Mouse (Mus musculus) thymus, postnatal 4 days (tissue): ENCODE measurements around the gene Cfap299.
A peak's percentile ranks its signal among the peaks of the same experiment; 100 is the strongest.
"Not testable (repeated sequence)": the region's sequence is repeated elsewhere in the genome, so short reads cannot be mapped to it uniquely, and the experiment has no call there.

Experiments
- DNase-seq: peaks from one replicate; pipeline ENCODE4 v3.0.0; 2021

Cfap299 gene

GRCm38 (mm10) chr5:98328848-98329624, at the start of gene Cfap299:
TSS of gene Cfap299 (plus strand) at chr5:98329304.
- DNase-seq: peak; percentile 84

GRCm38 (mm10) chr5:98281993-98282392, 47.1 kb upstream of the Cfap299 start:
- DNase-seq: no peak

- DNase-seq: no peak
Observed at GRCm38 (mm10) chr5:98283696-98284478, 45.2 kb upstream of the Cfap299 start.

- DNase-seq: no peak
Observed at GRCm38 (mm10) chr5:98290642-98291041, 38.5 kb upstream of the Cfap299 start.

GRCm38 (mm10) chr5:98292388-98293048, 36.6 kb upstream of the Cfap299 start:
- no peak for DNase-seq

GRCm38 (mm10) chr5:98293049-98293715, 35.9 kb upstream of the Cfap299 start:
- DNase-seq: no peak

- no peak for DNase-seq
Observed at GRCm38 (mm10) chr5:98300079-98300478, 29.0 kb upstream of the Cfap299 start.

- DNase-seq: no peak
Observed at GRCm38 (mm10) chr5:98305673-98306072, 23.4 kb upstream of the Cfap299 start.

GRCm38 (mm10) chr5:98306528-98306927, 22.6 kb upstream of the Cfap299 start:
- DNase-seq: no peak

GRCm38 (mm10) chr5:98326625-98327024, 2.5 kb upstream of the Cfap299 start:
- DNase-seq: no peak

- DNase-seq: not testable (repeated sequence)
Observed at GRCm38 (mm10) chr5:98343751-98344150, 14.6 kb downstream of the Cfap299 start.

GRCm38 (mm10) chr5:98344581-98344980, 15.5 kb downstream of the Cfap299 start:
- DNase-seq: no peak

GRCm38 (mm10) chr5:98346067-98346466, 17.0 kb downstream of the Cfap299 start:
- no peak for DNase-seq

GRCm38 (mm10) chr5:98348605-98349004, 19.5 kb downstream of the Cfap299 start:
- peak; percentile 74 for DNase-seq

- no peak for DNase-seq
Observed at GRCm38 (mm10) chr5:98359912-98360311, 30.8 kb downstream of the Cfap299 start.

GRCm38 (mm10) chr5:98360792-98361419, 31.8 kb downstream of the Cfap299 start:
- DNase-seq: no peak

- DNase-seq: peak; percentile 10
Observed at GRCm38 (mm10) chr5:98363428-98363827, 34.3 kb downstream of the Cfap299 start.

GRCm38 (mm10) chr5:98365340-98365739, 36.2 kb downstream of the Cfap299 start:
- DNase-seq: no peak

GRCm38 (mm10) chr5:98368822-98369221, 39.7 kb downstream of the Cfap299 start:
- no peak for DNase-seq

- no peak for DNase-seq
Observed at GRCm38 (mm10) chr5:98369426-98369825, 40.3 kb downstream of the Cfap299 start.

- DNase-seq: no peak
Observed at GRCm38 (mm10) chr5:98376058-98376798, 47.1 kb downstream of the Cfap299 start.

GRCm38 (mm10) chr5:98376799-98377090, 47.6 kb downstream of the Cfap299 start:
- DNase-seq: no peak
